Mouse (Mus musculus): ENCODE results near the gene Ttc8. TPM values are rescaled to one million over a fixed set of nuclear protein-coding genes. Genes with fewer than 3 reads are reported as not detected.
A peak's percentile ranks its signal among the peaks of the same experiment; 100 is the strongest.

Ttc8 gene
- polyA plus RNA-seq (2015; fragmentation: Nextera tagmentation; extraction: Ambion mirVana) = 34.1 and 36.0 TPM in 2 replicates

DNA sequence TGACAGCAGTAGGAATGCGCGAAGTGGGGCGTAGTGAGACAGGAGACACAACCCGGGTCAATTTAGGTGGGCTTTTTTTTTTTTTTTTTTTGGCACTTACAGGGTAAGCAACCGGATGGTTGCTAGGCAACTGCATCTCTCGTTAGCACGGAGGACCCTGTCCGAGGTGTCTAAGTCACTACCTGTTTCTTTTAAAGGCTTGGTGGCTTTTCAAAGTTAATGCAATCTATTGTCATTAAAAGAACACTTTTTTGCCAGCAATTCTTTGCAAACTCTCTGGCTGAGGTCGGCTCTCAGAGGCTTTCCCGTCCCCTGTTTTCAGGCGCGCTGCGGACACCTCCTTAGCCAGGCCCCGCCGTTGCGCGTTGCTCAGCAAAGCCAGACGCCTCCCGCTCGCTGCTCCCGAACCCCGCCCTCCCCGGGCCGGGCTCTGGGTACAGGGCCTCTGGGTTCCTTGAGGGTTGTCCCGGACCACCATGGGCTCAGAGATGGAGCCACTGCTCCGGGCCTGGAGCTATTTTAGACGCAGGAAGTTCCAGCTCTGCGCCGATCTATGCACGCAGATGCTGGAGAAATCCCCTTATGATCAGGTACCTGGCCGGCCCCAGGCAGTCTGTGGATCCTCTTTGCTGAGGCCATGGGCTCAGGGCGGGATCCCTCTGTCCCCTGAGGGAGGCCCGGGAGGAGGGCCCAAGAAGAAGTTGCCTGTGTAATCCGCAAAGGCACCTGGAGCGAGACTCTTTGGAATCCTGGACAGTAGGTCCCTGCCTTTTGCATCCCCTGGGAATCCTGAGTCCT, at the start of gene Ttc8:
Gene Ttc8, plus strand, starts transcription at position 381 of the 798 bp plus-strand sequence.
- Histone ChIP-seq H3K27ac (peak within 1 kb of the TSS; percentile 94), H3K4me2 (peak within 1 kb of the TSS; percentile 74), H3K4me1 (replicated peaks) (peaks cover 31% of the 10 kb centered on the region), H3K9me3 (no peaks in the 10 kb centered on the region), H3K36me3 (no peaks in the 10 kb centered on the region), H3K9ac (peak within 1 kb of the TSS; percentile 91), H3K4me3 (peak within 1 kb of the TSS; percentile 61), H3K27me3 (no peaks in the 10 kb centered on the region)
- peak; percentile 98 for ATAC-seq (ENCODE audit: low FRiP score)
- under 1% methylated on average over 35 of the region's 35 CpGs for WGBS

DNA sequence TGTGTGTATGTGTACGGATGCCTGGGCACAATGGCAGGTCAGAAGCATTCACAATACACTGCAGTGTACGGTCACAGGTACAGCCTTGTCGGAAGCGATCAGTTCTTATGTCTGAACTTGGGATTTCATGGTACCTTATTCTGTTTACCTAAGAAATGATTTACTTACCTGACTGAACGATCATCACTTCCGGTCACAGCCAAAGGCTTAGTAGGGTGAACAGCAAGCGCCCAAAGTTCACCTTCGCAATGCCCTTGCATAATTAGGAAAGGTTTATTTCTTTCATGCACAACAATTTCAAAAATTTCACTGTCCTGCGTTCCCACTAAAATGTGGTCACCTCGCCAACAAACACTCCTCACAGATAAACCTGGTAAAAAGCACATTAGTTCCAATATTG, 47.5 kb upstream of the Ttc8 start:
- H3K27ac ChIP-seq = no peak overlapping the region
- 96% methylated on average over 10 of the region's 10 CpGs for WGBS
- H3K4me1 ChIP-seq (replicated peaks) = no peaks in the 10 kb centered on the region
- no peaks in the 10 kb centered on the region for H3K9me3 ChIP-seq
- no peaks in the 10 kb centered on the region for H3K27me3 ChIP-seq
- no peak for ATAC-seq (ENCODE audit: low FRiP score)
- H3K4me2 ChIP-seq = no peak overlapping the region
- H3K4me3 ChIP-seq = no peak overlapping the region
- H3K36me3 ChIP-seq = peaks cover 13% of the 10 kb centered on the region
- no peak overlapping the region for H3K9ac ChIP-seq

DNA sequence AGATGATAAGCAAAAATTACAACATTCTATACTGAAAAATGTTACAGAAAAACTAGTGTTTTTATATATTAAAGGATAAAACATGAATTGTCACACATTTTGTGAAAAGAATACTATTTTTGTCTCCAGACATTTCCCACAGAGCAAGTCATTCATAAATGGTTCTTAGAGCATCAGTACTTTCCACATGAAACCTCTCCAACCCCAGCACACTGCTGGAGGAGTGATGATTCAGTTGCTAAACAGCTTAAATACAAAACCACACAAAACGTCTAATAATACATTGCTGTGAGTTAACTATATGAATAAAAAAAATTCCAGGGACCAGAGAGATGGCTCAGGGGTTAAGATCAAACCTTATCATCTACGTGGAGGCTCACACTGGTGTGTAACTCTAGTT, 45.2 kb upstream of the Ttc8 start:
- no peak overlapping the region for H3K9ac ChIP-seq
- H3K27ac ChIP-seq = no peak overlapping the region
- no peaks in the 10 kb centered on the region for H3K9me3 ChIP-seq
- no peaks in the 10 kb centered on the region for H3K27me3 ChIP-seq
- peaks cover 7% of the 10 kb centered on the region for H3K36me3 ChIP-seq
- H3K4me3 ChIP-seq = no peak overlapping the region
- H3K4me1 ChIP-seq (replicated peaks) = no peaks in the 10 kb centered on the region
- no peak for ATAC-seq (ENCODE audit: low FRiP score)
- H3K4me2 ChIP-seq = no peak overlapping the region
- WGBS = 77% methylated on average over 2 of the region's 2 CpGs

DNA sequence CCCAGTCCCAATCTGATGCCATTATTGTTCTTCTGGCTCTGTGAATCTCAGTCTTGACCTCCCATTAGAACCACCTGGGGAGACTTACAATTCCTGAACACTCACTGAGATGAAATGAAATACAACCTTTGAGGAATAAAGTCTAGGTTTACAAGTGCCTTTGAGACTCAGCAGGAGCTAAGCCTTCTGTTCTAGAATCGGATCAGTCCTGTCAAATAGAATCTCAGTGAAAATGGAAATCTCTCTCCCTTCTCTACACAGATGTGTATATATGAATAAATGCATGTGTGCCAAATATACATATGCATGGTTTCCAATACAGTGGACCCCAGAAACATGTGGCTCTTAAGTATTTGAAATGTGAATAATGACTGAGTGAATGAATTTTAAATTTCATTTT, 41.7 kb upstream of the Ttc8 start:
- no peak for ATAC-seq (ENCODE audit: low FRiP score)
- Histone ChIP-seq H3K4me3 (no peak overlapping the region), H3K27ac (no peak overlapping the region), H3K9me3 (no peaks in the 10 kb centered on the region), H3K4me2 (no peak overlapping the region), H3K9ac (no peak overlapping the region), H3K36me3 (no peaks in the 10 kb centered on the region), H3K27me3 (no peaks in the 10 kb centered on the region), H3K4me1 (replicated peaks) (no peaks in the 10 kb centered on the region)
- 35% methylated on average over 1 of the region's 1 CpGs for WGBS

DNA sequence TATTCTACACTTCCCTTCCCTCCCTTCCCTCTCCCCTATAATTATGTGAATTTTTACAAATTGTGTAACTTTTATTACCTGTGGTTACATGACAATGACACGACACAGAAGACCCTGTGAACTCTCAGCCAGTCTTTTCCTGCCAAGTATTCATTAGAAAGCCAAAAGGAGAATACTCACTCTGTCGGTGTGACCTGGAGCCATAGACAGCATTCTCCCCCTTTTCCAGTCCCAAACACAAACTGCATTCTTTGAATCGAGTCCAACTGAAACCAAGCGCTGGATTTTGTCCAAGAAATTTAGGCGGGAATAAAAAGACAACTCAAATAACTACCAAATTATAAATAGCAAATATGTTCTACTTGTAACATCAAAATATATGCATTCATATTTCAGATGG, 38.6 kb upstream of the Ttc8 start:
- 55% methylated on average over 5 of the region's 5 CpGs for WGBS
- Histone ChIP-seq H3K9ac (no peak overlapping the region), H3K27me3 (no peaks in the 10 kb centered on the region), H3K4me1 (replicated peaks) (no peaks in the 10 kb centered on the region), H3K27ac (no peak overlapping the region), H3K36me3 (no peaks in the 10 kb centered on the region), H3K4me3 (no peak overlapping the region), H3K4me2 (no peak overlapping the region), H3K9me3 (no peaks in the 10 kb centered on the region)
- no peak for ATAC-seq (ENCODE audit: low FRiP score)

DNA sequence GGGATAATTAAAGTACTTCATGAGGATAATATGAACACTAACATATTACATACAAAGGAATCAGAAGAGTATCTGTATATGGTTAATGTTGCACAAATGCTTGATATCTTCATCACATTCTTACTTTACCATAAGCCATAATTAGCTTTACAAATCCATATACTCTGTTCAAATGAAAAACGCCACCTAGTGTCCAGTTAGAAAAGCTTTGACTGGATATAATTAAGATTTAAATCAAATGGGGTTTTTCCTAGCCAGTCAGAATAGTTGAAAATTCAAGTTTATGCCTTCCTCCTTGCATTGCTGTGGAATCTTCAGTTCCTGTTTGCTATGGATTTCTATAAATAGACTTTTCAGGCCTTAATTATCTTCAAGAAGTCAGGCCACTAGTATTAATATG, 35.9 kb upstream of the Ttc8 start:
- WGBS = 5% methylated on average over 1 of the region's 1 CpGs
- H3K4me3 ChIP-seq = no peak overlapping the region

DNA sequence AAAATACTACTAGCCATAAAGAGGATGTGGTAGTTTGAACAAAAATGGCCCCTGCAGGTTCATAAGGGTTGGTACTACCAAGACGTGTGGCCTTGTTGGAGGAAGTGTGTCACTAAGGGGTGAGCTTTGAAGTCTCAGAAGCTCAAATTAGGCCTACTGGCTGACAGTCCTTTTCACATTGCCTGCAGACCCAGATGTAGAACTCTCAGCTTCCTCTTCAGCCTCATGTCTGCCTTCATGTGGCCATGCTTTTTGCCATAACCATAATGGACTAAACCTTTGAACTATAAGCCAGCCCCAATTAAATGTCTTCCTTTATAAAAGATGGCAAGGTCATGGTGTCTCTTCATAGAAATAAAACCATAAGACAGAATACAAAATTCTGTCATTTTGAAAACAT, 23.6 kb upstream of the Ttc8 start:
- H3K9me3 ChIP-seq = no peaks in the 10 kb centered on the region
- no peak overlapping the region for H3K27ac ChIP-seq
- peaks cover 19% of the 10 kb centered on the region for H3K4me1 ChIP-seq (replicated peaks)
- no peaks in the 10 kb centered on the region for H3K36me3 ChIP-seq
- H3K4me2 ChIP-seq = no peak overlapping the region
- WGBS = 74% methylated on average over 1 of the region's 1 CpGs
- no peak for ATAC-seq (ENCODE audit: low FRiP score)
- H3K9ac ChIP-seq = no peak overlapping the region
- H3K4me3 ChIP-seq = no peak overlapping the region
- H3K27me3 ChIP-seq = no peaks in the 10 kb centered on the region

More for the DNA sequence above, 35.9 kb upstream of the Ttc8 start:
- Histone ChIP-seq H3K9me3 (no peaks in the 10 kb centered on the region), H3K27ac (no peak overlapping the region), H3K27me3 (no peaks in the 10 kb centered on the region), H3K4me2 (no peak overlapping the region), H3K36me3 (no peaks in the 10 kb centered on the region), H3K4me1 (replicated peaks) (no peaks in the 10 kb centered on the region), H3K9ac (no peak overlapping the region)
- no peak for ATAC-seq (ENCODE audit: low FRiP score)

DNA sequence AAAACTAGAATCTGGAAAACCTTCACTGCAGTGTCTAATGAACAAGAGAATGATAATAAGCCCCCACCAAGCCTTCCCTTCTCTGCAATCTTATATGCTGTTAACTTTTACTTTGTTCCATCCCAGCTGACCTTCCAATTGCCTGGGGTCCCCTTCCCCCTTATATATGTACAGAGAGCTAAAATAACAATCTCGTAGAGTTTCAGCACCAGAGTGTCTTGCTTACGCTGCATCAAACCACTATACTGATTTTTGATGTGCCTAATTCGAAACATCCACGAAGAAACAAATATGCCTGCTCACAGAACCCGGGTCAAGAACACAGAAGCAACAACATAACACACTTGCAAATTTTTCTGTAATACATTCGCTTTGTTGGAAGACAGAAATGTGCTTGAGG, 20.7 kb upstream of the Ttc8 start:
- Histone ChIP-seq H3K9me3 (no peaks in the 10 kb centered on the region), H3K27me3 (no peaks in the 10 kb centered on the region), H3K4me2 (peak overlapping the region; percentile 74), H3K9ac (peak overlapping the region; percentile 82), H3K4me3 (peak overlapping the region; percentile 80), H3K36me3 (no peaks in the 10 kb centered on the region), H3K27ac (no peak overlapping the region), H3K4me1 (replicated peaks) (peaks cover 19% of the 10 kb centered on the region)
- ATAC-seq (ENCODE audit: low FRiP score) = no peak
- WGBS = 52% methylated on average over 6 of the region's 6 CpGs

DNA sequence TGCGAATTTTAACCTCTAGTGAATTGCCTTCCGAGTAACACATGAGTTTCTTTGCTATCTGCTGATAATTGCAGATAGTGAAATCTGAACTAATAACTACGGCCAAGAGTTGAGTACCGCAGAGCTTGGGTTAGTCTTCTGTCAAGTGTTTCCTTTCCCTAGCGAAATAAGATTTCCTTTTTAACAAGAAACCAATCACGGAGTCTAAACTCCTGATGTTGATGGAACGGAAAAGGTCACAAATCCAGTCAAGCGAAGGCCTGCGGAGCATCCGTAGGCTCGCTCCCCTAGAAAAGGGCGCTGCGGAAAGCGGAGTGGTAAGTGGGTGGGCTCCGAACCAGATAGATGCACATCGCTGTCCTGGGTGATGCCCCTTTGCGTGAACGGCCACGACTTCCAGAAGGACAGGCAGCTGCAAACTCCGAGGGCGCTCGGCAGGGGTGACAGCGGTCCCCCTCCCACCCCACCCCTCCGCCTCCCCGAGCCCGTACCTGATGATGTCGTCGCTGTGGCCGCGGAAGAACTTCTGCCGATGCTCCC, 20.0 kb upstream of the Ttc8 start:
- peaks cover 19% of the 10 kb centered on the region for H3K4me1 ChIP-seq (replicated peaks)
- peak overlapping the region; percentile 74 for H3K4me2 ChIP-seq
- peak overlapping the region; percentile 80 for H3K4me3 ChIP-seq
- no peaks in the 10 kb centered on the region for H3K9me3 ChIP-seq
- no peak; the same call in 1 of the 2 replicates for ATAC-seq (ENCODE audit: low FRiP score)
- peak overlapping the region; percentile 82 for H3K9ac ChIP-seq
- no peaks in the 10 kb centered on the region for H3K36me3 ChIP-seq
- peak overlapping the region; percentile 88 for H3K27ac ChIP-seq
- 2% methylated on average over 29 of the region's 31 CpGs for WGBS
- no peaks in the 10 kb centered on the region for H3K27me3 ChIP-seq

DNA sequence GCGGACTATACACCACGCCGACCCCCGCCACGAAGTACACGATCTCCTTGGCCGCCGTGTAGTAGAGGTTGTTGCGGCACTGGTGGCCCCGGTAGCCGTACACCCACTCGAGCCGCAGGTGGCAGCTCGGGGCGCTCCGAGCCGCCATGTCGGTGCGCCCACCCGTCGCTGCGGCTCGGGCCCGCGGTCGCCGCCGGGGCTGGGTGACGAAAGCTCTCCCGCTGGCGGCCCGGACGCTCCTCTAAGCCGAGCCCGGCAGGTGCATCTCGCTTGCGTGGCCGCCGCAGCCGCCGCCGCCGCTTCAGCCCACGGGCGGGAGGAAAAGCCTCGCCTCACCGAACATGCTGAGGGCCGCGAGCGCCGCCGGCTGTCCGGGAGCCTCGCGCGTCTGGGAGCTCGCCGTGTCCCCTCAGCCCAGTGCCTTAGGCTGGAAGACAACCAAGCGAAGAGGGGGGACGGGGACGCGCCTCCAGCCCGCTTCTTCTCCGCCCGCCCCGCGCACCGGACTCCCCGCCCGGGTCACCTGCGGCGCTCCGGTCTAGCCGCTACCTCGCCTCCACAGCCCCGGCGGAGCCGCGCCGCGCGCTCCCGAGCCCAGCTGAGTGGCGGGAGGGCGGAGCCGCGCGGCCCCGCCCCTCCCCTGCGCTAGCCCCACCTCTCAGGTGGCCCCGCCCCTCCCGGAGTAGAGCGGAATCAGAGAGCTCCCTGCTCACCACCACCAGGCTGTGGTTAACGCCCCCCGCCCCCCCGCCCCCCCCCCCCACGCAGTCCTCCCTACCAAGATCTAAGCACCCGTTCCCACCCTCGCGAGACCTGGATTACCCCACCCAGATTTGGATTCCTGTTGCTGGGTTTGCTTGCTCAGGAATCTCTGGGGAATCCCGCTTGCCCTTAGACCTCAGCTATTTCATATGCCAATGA, 19.2 kb upstream of the Ttc8 start, which contains the start of gene Eml5:
Gene Eml5, minus strand, starts transcription at position 604 of the 921 bp plus-strand sequence.
- Histone ChIP-seq H3K4me2 (peak within 1 kb of the TSS; percentile 74), H3K9ac (peak within 1 kb of the TSS; percentile 82), H3K36me3 (no peaks in the 10 kb centered on the region), H3K4me3 (peak within 1 kb of the TSS; percentile 80), H3K27me3 (no peaks in the 10 kb centered on the region), H3K9me3 (no peaks in the 10 kb centered on the region), H3K27ac (peak within 1 kb of the TSS; percentile 88), H3K4me1 (replicated peaks) (peaks cover 19% of the 10 kb centered on the region)
- WGBS = under 1% methylated on average over 81 of the region's 101 CpGs
- ATAC-seq (ENCODE audit: low FRiP score) = peak; percentile 94

DNA sequence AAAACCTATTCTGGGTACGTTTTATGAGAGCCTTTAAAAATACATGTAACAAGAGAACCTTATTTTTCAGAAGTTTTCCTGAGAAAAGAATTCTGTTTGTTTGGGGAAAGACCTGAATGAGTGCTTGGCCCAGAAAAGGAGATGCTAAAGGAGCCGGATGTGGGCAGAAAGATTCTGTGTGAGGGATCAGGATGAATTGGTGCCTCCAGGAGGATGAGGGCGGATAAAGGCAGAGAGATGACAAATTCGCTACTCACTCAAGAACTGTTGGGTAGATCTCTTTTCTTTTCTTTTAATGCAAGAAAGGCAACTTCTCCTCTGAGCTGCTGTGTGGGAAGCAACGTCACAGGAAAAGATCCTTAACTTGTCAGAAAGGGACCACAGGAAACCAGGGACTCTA, 14.9 kb upstream of the Ttc8 start:
- 83% methylated on average over 5 of the region's 5 CpGs for WGBS
- no peak for ATAC-seq (ENCODE audit: low FRiP score)

DNA sequence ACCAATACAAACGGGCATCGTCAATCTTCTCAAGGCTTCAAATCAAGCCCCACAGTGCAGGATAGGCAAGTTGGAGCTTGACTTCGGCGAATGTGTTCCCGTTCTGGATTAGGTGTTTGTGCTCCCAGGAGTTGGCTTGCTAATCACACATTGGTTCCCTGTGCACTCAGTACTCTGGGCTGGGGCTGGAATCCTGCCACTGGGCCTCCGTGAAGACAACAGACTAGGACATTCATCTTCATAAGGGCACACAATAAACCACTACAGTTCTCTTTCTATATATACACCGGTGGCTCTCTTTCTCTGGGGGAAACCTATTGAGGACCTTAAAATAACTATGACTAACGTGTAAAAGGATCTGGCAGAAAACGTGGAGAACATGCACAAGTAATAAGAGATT, 10.3 kb upstream of the Ttc8 start:
- Histone ChIP-seq H3K4me2 (no peak overlapping the region), H3K9me3 (no peaks in the 10 kb centered on the region), H3K27me3 (no peaks in the 10 kb centered on the region), H3K4me3 (no peak overlapping the region), H3K27ac (no peak overlapping the region), H3K4me1 (replicated peaks) (no peaks in the 10 kb centered on the region), H3K9ac (no peak overlapping the region), H3K36me3 (no peaks in the 10 kb centered on the region)
- WGBS = 65% methylated on average over 9 of the region's 9 CpGs
- no peak for ATAC-seq (ENCODE audit: low FRiP score)

More for the DNA sequence above, 14.9 kb upstream of the Ttc8 start:
- no peaks in the 10 kb centered on the region for H3K36me3 ChIP-seq
- no peak overlapping the region for H3K27ac ChIP-seq
- H3K27me3 ChIP-seq = no peaks in the 10 kb centered on the region
- H3K4me2 ChIP-seq = no peak overlapping the region
- H3K9ac ChIP-seq = no peak overlapping the region
- H3K4me3 ChIP-seq = no peak overlapping the region
- no peaks in the 10 kb centered on the region for H3K9me3 ChIP-seq
- H3K4me1 ChIP-seq (replicated peaks) = no peaks in the 10 kb centered on the region
